Mouse (Mus musculus) layer of hippocampus, adult 2 months (tissue): ENCODE results near the gene 2310034G01Rik. TPM values are rescaled to one million over a fixed set of nuclear protein-coding genes. Genes with fewer than 3 reads are reported as not detected.

Experiments used
- DNase-seq, 2 experiments: peaks; one replicate each; pipeline ENCODE4 v3.0.0; 2022; ENCODE audit warnings: low spot score in 2 of 2
- H3K27ac ChIP-seq: fragments of 200-600 bp; 2 replicates; pipeline ENCODE4 v1.8.1; 2022
- H3K4me3 ChIP-seq: fragments of 200-600 bp; 2 replicates; pipeline ENCODE4 v1.8.1; 2022; ENCODE audit warnings: mild to moderate bottlenecking
- CTCF ChIP-seq: fragments of 200-600 bp; conservative IDR thresholded peaks from 2 replicates; pipeline ENCODE4 v1.8.1; 2022; ENCODE audit warnings: antibody characterized with exemption, mild to moderate bottlenecking, moderate library complexity
- microRNA-seq, 2 experiments: library from miRNA; unstranded; fragments of <30 nt; microRNA quantifications; one replicate each; pipeline ENCODE4 v1.2.0; 2021
- total RNA-seq, 2 experiments: library from RNA; stranded (reverse); gene quantifications; 2 replicates each; pipeline ENCODE4 v1.2.3; 2021

Gene 2310034G01Rik
- total RNA-seq, 2 experiments from 2014 or later: 1.0 to 1.3 TPM

GRCm38 (mm10) chr19:46304216-46304841 is 45.8 kb downstream of the 2310034G01Rik start, which contains the start of gene Nfkb2:
Gene Nfkb2 (plus strand): TSS chr19:46304320.
- peak; percentile 96 for TF ChIP-seq CTCF
- H3K4me3 ChIP-seq: peak within 1 kb of the TSS; percentile 79
- H3K27ac ChIP-seq: peak within 1 kb of the TSS; percentile 70; the same call in 1 of the 2 replicates
- DNase-seq: peak; percentile 75 to 83

GRCm38 (mm10) chr19:46303251-46304215 is 46.6 kb downstream of the 2310034G01Rik start:
- DNase-seq: peak in 1 of 2 experiments; percentile 8
- no peak for TF ChIP-seq CTCF
- Histone ChIP-seq H3K27ac (peak overlapping the region; percentile 70; the same call in 1 of the 2 replicates), H3K4me3 (peak overlapping the region; percentile 79)

- DNase-seq: peak in 1 of 2 experiments; percentile 5
- Histone ChIP-seq H3K27ac (no peak overlapping the region), H3K4me3 (no peak overlapping the region)
- TF ChIP-seq CTCF: no peak
These were observed 47.6 kb downstream of the 2310034G01Rik start for GRCm38 (mm10) chr19:46302551-46302950.

DNA sequence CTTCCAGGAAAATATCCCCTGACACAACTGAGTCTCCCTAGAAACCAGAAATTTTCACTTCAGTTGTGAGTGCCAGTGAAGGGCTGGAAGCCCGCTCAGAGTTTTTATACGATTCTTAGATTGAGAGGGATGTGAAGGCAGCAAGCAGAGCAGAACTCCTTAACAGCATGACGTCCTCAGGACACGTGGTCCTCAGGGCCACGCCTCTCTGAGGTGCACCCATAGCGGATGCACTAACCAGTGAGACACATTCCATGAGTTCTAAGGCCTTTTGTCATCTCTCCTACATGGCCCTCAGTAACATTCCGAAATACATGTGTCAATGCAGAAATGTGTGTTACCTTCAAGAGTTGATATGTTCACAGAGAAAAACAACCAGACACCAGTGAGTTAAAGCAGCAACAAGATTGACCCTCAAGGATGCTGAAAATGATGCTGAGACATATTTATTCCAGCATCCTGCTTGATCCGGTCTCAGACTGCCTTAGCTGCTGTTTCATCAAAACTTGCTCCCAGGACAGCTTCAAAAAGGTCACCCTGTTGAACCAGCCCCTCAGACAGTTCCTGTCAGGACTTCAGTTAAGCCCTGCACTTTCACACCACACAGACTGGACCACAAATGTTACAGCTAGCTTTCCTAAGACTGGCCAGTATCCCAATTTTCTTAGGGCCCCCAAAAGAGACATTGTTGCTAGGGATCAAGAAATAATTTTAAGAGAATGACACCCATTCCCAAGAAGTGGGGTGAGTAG is 49.6 kb downstream of the 2310034G01Rik start:
- TF ChIP-seq CTCF: no peak
- H3K27ac ChIP-seq: no peak overlapping the region
- no peak overlapping the region for H3K4me3 ChIP-seq
- peak in 1 of 2 experiments; percentile 6 for DNase-seq

Small RNA genes within 50 kb of the gene (microRNA-seq; reads per million reads assigned to microRNA genes)
- gene Mir146b: 2.6 to 3.2 reads per million in 2 experiments

Other genes with a start within 250 kb of the 2310034G01Rik start
- gene Elovl3, start 218.4 kb downstream of the 2310034G01Rik start, total RNA-seq: not detected
- gene Pitx3, start 202.0 kb downstream of the 2310034G01Rik start, total RNA-seq: not detected
- gene Gbf1, start 197.8 kb downstream of the 2310034G01Rik start, total RNA-seq: 10 to 100 TPM; 83.2 to 94.5 TPM
- 1 to 10 TPM; 2.1 to 2.4 TPM for gene Nfkb2, start 46.0 kb downstream of the 2310034G01Rik start, total RNA-seq
- gene Psd, start 23.1 kb downstream of the 2310034G01Rik start, total RNA-seq: 100 to 1,000 TPM; 761 to 778 TPM
- 10 to 100 TPM; 26.8 to 28.9 TPM for gene Fbxl15, start 22.1 kb downstream of the 2310034G01Rik start, total RNA-seq
- gene Cuedc2, start 11.6 kb downstream of the 2310034G01Rik start, total RNA-seq: 100 to 1,000 TPM; 171 to 178 TPM
- 10 to 100 TPM; 30.2 to 30.5 TPM for gene Mfsd13a, start 9.2 kb downstream of the 2310034G01Rik start, total RNA-seq
- gene Actr1a, start 45.4 kb upstream of the 2310034G01Rik start, total RNA-seq: 100 to 1,000 TPM; 179 to 184 TPM
- 10 to 100 TPM; 20.3 to 23.2 TPM for gene Sufu, start 46.6 kb upstream of the 2310034G01Rik start, total RNA-seq
- gene Trim8, start 151.4 kb upstream of the 2310034G01Rik start, total RNA-seq: 100 to 1,000 TPM in 1 of 2 experiments, 10 to 100 TPM in 1; 99.9 to 108 TPM
- gene Arl3, start 222.9 kb upstream of the 2310034G01Rik start, total RNA-seq: 100 to 1,000 TPM; 122 to 129 TPM
- 1 to 10 TPM; 7.4 to 8.3 TPM for gene Sfxn2, start 223.1 kb upstream of the 2310034G01Rik start, total RNA-seq
- gene Wbp1l, start 248.8 kb upstream of the 2310034G01Rik start, total RNA-seq: 10 to 100 TPM; 33.5 to 38.0 TPM